Mouse (Mus musculus) brain, embryonic 14.5 days (tissue): ENCODE measurements around the gene Kcna6. TPM values are rescaled to one million over a fixed set of nuclear protein-coding genes. Genes with fewer than 3 reads are reported as not detected.
A peak's percentile ranks its signal among the peaks of the same experiment; 100 is the strongest.

Experiments used
- DNase-seq: peaks from one replicate; pipeline ENCODE4 v3.0.0-alpha.2; 2011; ENCODE audit warnings: low read depth
- CTCF ChIP-seq: fragments of 200-500 bp; IDR thresholded peaks from 2 replicates; pipeline ENCODE4 v1.5.1; 2012; ENCODE audit warnings: inconsistent platforms, mild to moderate bottlenecking, moderate library complexity, borderline replicate concordance; ENCODE audit not compliant: insufficient read depth, insufficient read length; ENCODE audit errors: extremely low read depth
- POLR2A ChIP-seq: fragments of 200-500 bp; IDR thresholded peaks from 2 replicates; pipeline ENCODE4 v1.6.1; 2012; ENCODE audit warnings: mild to moderate bottlenecking, inconsistent platforms, borderline replicate concordance; ENCODE audit not compliant: poor library complexity, insufficient read depth, insufficient read length, severe bottlenecking; ENCODE audit errors: extremely low read depth
- polyA plus RNA-seq: library from polyadenylated mRNA; depleted of rRNA; stranded (reverse); fragments of >200 nt; gene quantifications from 2 replicates; pipeline ENCODE4 v1.2.3, GENCODE M21; 2012; rRNA removed

Gene Kcna6
- 7.9 and 14.8 TPM in 2 replicates for polyA plus RNA-seq

DNA sequence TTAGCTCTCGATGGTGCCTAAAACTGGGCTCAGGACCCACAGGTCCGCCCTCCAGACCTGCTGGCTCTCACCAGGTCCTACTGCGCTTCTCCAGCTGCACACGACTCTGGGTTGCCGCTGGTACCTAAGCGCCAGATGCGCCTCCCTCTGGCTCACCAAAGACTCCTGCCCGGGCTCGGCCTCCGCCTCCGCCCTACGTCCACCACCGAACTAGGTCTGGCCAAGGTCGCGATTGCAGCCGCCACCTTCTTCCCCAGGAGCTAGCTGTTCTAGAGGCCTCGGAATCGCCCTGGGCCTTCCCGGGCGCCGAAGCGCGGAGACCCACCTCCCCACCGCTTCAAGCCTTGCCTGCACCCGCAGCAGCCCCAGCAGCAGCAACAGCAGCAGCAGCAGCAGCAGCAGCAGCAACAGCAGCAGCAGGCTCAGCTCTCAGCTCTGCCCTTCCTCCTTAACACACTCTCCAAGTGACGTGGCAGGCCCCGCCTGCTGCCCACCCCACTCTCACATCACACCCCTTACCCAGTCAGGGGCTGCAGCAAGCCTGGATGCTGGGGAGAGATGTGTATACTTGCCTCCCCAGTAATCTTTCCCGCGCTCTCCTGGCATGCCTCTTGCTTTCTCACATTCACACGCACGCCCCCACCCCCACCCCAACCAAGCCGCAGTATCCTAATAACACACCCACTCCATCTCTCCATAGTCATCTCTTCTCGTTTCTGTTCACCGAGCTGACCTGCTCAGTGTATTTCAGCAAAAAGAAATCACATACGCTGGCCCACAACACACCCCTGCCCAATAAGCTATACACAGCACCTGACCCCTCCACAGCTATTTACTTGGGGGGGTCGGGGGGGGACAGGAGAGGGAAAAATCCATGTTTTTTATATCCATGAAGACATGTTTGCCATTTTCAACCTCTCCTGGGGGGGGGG lies at the start of gene Kcna6:
Gene Kcna6, minus strand, starts transcription at position 464 of the 932 bp plus-strand sequence.
- TF ChIP-seq POLR2A (no peak), CTCF (no peak)

GRCm38 (mm10) chr6:126788863-126789262 lies 48.4 kb upstream of the Kcna6 start:
- no peak for TF ChIP-seq POLR2A
- TF ChIP-seq CTCF: no peak
- DNase-seq: no peak

More for the DNA sequence above, at the start of gene Kcna6:
- DNase-seq: peak; percentile 93

- TF ChIP-seq CTCF (no peak), POLR2A (no peak)
- DNase-seq: peak; percentile 21
These were observed 43.7 kb upstream of the Kcna6 start for GRCm38 (mm10) chr6:126784206-126784605.

- TF ChIP-seq CTCF (no peak), POLR2A (no peak)
- DNase-seq: no peak
These were observed 43.2 kb upstream of the Kcna6 start for GRCm38 (mm10) chr6:126783651-126784066.

DNA sequence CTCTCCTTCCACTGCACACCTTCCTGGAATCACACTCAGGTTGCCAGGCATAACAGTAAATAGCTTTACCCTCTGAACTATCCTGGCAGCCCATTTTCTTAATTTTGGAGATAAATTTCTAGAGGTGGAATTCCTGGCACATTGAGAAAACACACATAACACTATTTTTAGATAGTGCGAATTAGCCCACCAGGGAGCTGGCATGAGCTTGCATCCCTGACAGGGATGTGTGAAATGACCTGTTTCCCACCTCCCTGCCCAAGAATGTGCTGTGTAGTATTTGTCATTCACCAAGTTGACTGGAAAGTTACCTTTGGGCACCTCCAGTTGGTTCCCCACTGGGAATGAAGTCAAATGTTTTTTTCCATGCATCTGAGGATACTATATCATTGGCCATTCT lies 42.6 kb upstream of the Kcna6 start:
- no peak for DNase-seq
- no peak for TF ChIP-seq CTCF
- TF ChIP-seq POLR2A: no peak

DNA sequence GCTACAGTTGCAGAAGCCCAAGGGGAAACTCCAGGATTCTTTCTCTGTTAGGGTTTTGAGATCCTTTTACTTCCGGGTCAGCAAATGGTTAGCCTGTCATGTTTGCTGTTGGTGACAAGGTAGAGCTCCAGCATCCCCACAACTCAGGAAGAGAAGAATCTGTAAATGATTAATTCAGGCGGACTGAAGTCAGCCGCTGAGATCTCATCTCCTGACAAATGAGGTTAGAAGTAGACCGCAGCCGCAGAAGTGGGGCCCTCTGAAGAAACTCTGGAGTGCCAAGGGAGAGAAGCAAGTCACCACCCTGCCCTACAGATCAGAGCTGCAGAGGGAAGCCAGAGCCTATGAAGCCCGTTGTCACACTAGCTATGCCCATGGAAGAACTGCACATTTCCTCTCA lies 37.4 kb upstream of the Kcna6 start:
- TF ChIP-seq POLR2A (no peak), CTCF (no peak)
- DNase-seq: no peak

- DNase-seq: no peak
- no peak for TF ChIP-seq CTCF
- no peak for TF ChIP-seq POLR2A
These were observed 33.4 kb upstream of the Kcna6 start for GRCm38 (mm10) chr6:126773873-126774272.

DNA sequence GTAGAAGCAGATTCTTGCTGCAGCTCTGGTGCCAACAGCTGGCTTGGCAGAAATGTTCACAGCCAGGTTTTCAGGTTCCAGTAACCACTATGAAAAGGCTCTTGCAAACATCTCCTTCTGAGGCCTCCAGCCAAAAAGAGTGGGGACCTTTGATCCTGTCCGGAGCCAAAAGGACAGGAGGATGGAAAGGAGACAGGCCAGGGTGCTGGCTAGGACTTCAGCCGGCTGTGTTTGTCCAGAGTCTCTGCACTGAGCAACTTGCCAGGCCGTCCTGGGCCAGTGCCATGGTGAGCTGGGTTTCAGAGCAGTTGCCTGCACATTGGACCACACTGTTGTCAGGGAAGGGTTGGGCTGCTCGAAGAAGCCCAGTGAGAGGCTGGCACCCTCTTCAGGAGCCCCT lies 31.9 kb upstream of the Kcna6 start:
- no peak for TF ChIP-seq POLR2A
- no peak for DNase-seq

GRCm38 (mm10) chr6:126770146-126770731 lies 29.8 kb upstream of the Kcna6 start:
- DNase-seq: peak; percentile 55

DNA sequence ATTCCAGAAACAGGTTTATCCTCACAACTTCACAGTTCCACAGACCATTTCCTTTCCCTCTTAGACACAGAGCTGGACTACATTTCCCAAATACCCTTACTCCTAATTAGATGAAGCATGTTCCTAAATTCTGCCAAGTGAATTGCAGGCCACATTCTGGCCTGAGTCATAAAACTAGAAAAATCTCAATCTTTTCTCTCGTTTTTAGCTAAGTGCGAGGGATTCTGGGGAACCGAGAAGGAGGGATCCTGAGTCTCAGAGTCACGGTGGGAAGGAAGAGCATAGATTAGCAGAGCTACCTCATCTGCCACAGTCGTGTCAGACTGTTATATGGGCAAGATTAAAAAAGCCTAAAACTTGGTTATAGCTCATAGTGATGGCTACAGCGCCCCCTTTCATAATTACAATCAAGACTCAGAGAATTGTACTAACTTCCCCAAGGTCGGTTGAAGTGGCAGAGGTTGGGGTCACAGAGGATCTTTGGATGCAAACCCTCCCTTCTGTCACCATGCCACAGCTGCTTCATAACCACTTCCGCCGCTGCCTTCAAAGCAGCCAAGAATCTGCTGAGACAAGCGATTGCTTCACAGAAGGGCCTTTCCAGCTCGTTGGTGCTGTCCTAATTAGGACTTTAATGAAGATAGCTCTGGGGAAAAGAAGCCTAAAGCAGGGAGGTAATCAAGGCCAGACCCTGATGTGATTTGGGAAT lies 28.6 kb upstream of the Kcna6 start:
- DNase-seq: peak; percentile 59
- no peak for TF ChIP-seq CTCF
- no peak for TF ChIP-seq POLR2A

More at GRCm38 (mm10) chr6:126770146-126770731, 29.8 kb upstream of the Kcna6 start:
- TF ChIP-seq POLR2A (no peak), CTCF (no peak)

DNA sequence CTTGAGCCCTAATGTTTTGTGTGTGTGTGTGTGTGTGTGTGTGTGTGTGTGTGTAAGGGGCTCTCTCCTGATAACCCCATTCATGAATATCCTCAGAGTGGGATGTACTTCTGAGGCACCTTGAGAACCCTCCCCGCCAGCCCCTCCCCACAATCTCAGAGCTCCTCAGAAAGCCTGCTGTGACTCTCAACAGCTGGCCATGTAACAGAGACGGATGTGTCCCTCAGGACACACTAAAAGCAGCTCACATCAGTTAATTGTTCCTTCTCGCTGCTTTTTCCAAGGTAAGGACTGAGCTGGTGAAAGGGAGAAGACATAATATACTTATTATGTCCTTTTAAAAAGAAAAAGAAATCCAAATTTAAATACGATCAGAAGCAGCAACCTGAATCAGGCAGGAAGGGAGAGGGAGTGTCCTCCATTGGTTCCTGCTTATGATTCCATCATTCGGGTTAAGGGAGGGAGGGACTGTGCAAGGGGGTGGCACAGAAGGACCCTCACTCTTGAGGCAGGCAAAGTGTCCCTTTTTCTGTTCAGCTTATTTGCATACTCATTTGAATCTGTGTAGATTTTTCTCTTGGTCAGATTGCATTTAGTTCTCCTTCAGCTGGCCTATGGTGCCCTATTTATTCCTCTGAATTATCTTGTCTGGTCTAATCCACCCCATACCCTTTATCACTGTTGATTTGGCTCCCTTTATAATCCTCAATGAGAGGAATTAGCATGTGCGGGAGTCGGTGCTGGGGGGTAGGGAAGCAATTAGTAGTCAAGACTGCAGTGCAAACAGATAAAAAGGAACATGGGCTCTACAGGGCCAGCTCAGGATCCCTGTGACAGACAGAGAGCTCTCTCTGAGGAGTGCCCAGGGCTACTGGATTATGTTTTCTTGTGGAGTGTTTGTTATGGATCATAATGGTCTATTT lies 27.4 kb upstream of the Kcna6 start:
- DNase-seq: peak; percentile 85
- TF ChIP-seq POLR2A (no peak), CTCF (no peak)
